Mouse (Mus musculus) thymus, adult 2 months (tissue): Measurements from ENCODE around the gene Rasa2.

ENCODE experiments used
- CTCF ChIP-seq: fragments of 200-500 bp; IDR thresholded peaks from 2 replicates; pipeline ENCODE4 v1.5.1; 2012; ENCODE audit warnings: mild to moderate bottlenecking, control low read depth, low read length, moderate library complexity, borderline replicate concordance; ENCODE audit not compliant: control insufficient read depth, poor library complexity, insufficient read depth; ENCODE audit errors: extremely low read depth
- POLR2A ChIP-seq: fragments of 200-500 bp; IDR thresholded peaks from 2 replicates; pipeline ENCODE4 v1.6.1; 2012; ENCODE audit warnings: mild to moderate bottlenecking, low read length, control low read depth, moderate library complexity; ENCODE audit not compliant: control insufficient read depth, poor library complexity, insufficient read depth; ENCODE audit errors: extremely low read depth

GRCm38 (mm10) chr9:96583076-96583475 lies 48.3 kb downstream of the Rasa2 start:
- TF ChIP-seq POLR2A (no peak), CTCF (no peak)
